Mouse (Mus musculus) small intestine, adult 2 months (tissue): ENCODE data around the gene Utp14b. TPM values are rescaled to one million over a fixed set of nuclear protein-coding genes. Genes with fewer than 3 reads are reported as not detected.

ENCODE experiments used
- H3K27ac ChIP-seq: fragments of 200-500 bp; 2 replicates; pipeline ENCODE4 v1.5.1; 2012; ENCODE audit warnings: low read depth, low read length, control low read depth, inconsistent platforms; ENCODE audit not compliant: insufficient read depth
- H3K27me3 ChIP-seq: fragments of 200-500 bp; 2 replicates; pipeline ENCODE4 v1.6.1; 2012; ENCODE audit warnings: mild to moderate bottlenecking, moderate library complexity, low read length, inconsistent platforms; ENCODE audit not compliant: control insufficient read depth, insufficient read depth
- H3K36me3 ChIP-seq: fragments of 200-500 bp; 2 replicates; pipeline ENCODE4 v1.6.1; 2012; ENCODE audit warnings: mild to moderate bottlenecking, low read length, control low read depth, inconsistent platforms; ENCODE audit not compliant: control insufficient read depth, insufficient read depth
- H3K4me1 ChIP-seq: fragments of 200-500 bp; 2 replicates; pipeline ENCODE4 v1.6.1; 2012; ENCODE audit warnings: low read length, inconsistent platforms, mixed read lengths; ENCODE audit not compliant: control insufficient read depth, insufficient read depth, insufficient read length
- H3K4me3 ChIP-seq: fragments of 200-500 bp; 2 replicates; pipeline ENCODE4 v1.5.1; 2012; ENCODE audit warnings: low read depth, mild to moderate bottlenecking, control low read depth, inconsistent platforms, low read length, moderate library complexity
- CTCF ChIP-seq: fragments of 200-500 bp; IDR thresholded peaks from 2 replicates; pipeline ENCODE4 v1.5.1; 2012; ENCODE audit warnings: low read depth, mild to moderate bottlenecking, control low read depth, inconsistent platforms, low read length, moderate library complexity, mixed read lengths; ENCODE audit not compliant: insufficient replicate concordance, insufficient read length; ENCODE audit errors: extremely low read depth
- POLR2A ChIP-seq: fragments of 200-500 bp; IDR thresholded peaks from 2 replicates; pipeline ENCODE4 v1.6.1; 2012; ENCODE audit warnings: low read depth, mild to moderate bottlenecking, control low read depth, inconsistent platforms, low read length, moderate library complexity
- WGBS: fragments of 180-500 bp; shearing (Covaris S2); methylation state at CpG from one replicate; pipeline ENCODE4 v1.1.7; 2018; 5-methylcytosine and 5-hydroxymethylcytosine counted together
- polyA plus RNA-seq: library from polyadenylated mRNA; depleted of rRNA; stranded (reverse); fragments of >200 nt; gene quantifications from 2 replicates; pipeline ENCODE4 v1.2.3, GENCODE M21; 2012; rRNA removed

Gene Utp14b
- polyA plus RNA-seq, 1 experiment: 0.51 TPM

DNA sequence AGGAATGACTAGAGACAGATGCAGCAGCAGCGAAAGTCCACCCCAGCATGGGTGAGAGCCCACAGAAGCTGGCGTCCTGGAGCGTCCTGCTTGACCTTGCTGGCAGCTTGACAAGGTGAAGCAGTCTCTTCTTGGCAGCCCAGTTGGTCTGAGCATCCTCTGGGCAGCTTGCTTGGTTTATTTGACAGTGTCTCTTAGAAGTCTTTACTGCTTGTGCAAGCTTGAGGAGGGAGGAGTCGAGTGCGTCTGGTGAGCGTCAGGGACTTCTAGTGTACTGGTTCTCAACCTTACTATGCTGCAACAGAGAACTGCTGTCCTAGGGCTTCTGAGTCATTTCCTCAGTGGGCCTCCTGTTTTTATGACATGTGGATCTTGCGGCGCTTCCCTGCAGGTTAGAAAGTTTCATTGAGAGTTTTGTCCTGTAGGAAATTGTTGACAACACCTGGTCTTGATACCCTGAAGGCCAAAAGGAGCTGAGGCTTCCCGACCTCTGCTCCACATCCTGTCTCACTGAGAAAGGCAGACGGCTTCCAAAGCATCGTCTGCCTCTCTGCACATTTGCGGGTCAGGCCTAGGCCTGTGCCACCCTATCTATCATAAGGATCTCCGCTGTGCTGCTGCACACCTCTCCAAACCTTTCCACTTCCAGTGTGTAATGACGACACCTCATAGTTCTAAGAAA is 44.6 kb downstream of the Utp14b start:
- 70% methylated on average over 14 of the region's 14 CpGs for WGBS

DNA sequence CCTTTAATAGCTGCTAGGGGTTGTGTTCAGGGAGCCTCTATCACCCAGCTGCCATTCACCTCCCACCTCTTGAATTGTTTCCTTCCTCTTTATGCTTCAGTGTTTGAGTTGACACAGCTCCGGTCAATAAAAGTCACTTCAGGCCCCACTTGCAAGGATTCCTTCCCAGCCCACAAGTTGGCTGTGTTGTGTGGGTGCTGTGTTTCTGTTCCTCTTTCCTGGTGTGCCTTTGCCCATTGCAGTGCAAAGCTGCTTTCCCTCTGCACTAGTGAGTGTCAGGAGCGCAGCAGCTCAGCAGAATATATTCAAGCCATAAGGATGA is 45.1 kb downstream of the Utp14b start:
- no peak overlapping the region for H3K27ac ChIP-seq
- H3K27me3 ChIP-seq: no peaks in the 10 kb centered on the region
- 85% methylated on average over 2 of the region's 2 CpGs for WGBS
- H3K4me1 ChIP-seq: no peaks in the 10 kb centered on the region
- H3K36me3 ChIP-seq: peaks cover 30% of the 10 kb centered on the region
- no peak overlapping the region for H3K4me3 ChIP-seq
- TF ChIP-seq POLR2A: no peak
- no peak for TF ChIP-seq CTCF

More for the DNA sequence above, 44.6 kb downstream of the Utp14b start:
- TF ChIP-seq POLR2A: no peak
- no peak for TF ChIP-seq CTCF
- Histone ChIP-seq H3K4me1 (no peaks in the 10 kb centered on the region), H3K27me3 (no peaks in the 10 kb centered on the region), H3K27ac (no peak overlapping the region), H3K4me3 (no peak overlapping the region), H3K36me3 (peaks cover 30% of the 10 kb centered on the region)

DNA sequence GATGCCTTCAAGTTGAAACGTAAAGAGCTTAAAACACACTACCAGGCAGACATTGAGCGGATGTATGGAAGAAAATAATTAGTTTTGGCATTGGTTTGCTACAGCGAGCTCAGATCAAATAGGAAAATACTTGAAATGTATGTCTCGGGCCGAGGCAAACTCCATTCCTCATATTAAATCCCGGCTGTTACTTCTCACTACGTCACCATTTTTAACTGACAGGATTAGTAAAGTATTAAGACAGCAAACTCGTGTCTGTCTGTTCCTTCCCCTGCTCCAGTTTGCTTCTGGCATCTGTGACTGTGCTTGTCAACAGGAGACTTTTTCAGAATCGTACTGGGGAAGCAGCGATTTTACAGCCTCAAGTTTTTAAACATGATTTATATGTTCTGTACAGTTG is 48.5 kb downstream of the Utp14b start:
- no peak overlapping the region for H3K4me3 ChIP-seq
- 90% methylated on average over 10 of the region's 10 CpGs for WGBS
- no peak overlapping the region for H3K27ac ChIP-seq
- TF ChIP-seq POLR2A (no peak), CTCF (no peak)
- H3K36me3 ChIP-seq: peaks cover 22% of the 10 kb centered on the region
- no peaks in the 10 kb centered on the region for H3K27me3 ChIP-seq
- H3K4me1 ChIP-seq: no peaks in the 10 kb centered on the region

DNA sequence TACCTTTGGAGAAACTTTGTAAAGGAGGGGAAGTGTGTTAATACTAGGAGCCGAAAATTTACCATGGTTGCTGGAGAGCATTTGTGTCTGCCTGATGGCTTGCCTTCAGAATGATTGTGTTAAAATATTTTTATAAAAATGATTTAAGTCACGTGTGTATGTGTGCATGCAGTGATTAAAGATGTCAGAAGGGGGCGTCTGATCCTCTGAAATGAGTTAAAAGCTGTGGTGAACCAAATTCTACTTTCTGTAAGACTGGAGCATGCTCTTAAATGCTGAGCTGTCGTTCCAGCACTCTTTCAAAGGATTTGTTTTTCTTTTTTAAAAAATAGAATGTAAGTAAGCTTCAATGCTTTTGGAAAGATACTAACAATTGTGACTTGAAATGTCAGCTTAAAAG is 49.4 kb downstream of the Utp14b start:
- Histone ChIP-seq H3K4me3 (no peak overlapping the region), H3K27me3 (no peaks in the 10 kb centered on the region), H3K27ac (no peak overlapping the region), H3K4me1 (no peaks in the 10 kb centered on the region), H3K36me3 (peaks cover 21% of the 10 kb centered on the region)
- TF ChIP-seq CTCF (no peak), POLR2A (no peak)
- WGBS: 64% methylated on average over 4 of the region's 4 CpGs

DNA sequence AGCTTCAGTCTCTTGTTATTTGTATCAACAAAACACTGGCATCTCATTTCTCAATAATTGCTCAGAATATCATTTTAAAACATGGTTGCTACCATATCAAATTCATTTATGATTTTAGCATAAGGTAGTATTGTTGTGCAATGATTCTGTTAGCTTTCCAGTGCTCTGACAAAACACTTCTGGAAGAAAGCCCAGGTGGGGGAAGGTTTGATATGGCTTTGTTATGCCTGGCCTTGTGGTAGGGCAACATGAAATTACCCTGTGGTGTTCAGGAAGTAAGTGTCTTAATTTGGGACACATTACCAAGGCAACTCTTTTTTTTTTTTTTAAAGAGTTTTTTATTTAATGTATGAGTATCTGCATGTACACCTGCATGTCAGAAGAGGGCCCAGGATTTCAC is 52.2 kb downstream of the Utp14b start:
- no peak for TF ChIP-seq POLR2A
- no peak for TF ChIP-seq CTCF
- Histone ChIP-seq H3K4me3 (no peak overlapping the region), H3K36me3 (peaks cover 11% of the 10 kb centered on the region), H3K27me3 (no peaks in the 10 kb centered on the region), H3K27ac (no peak overlapping the region), H3K4me1 (no peaks in the 10 kb centered on the region)

DNA sequence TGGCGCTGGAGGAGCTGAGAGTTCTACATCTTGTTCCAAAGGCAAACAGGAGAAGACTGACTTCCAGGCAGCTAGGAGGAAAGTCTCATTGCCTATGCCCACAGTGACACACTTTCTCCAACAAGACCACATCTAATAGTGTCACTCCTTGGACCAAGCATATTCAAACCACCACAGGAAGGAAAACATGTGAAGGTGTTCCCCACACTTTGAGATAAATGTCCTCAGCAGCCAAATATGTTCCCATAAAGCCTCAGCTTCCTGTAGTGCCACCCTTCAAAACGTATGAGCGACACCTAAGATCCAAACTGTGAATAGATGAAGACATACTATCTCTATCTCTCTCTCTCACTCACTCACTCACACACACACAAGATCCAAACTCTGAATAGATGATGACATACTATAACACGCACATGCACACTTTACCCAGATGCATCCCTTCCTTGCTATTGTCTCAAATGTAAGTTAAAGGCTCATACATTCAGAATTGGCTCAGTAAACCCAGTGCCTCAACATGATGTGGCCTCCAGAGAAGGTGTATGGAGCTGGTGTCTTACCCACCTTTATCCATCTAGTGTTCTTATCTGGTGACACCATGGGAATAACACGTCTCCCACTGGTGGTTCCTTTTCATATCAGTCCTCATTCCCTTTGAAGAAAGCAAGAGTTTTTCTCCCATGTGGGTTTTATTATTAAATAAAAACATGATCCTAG is 52.9 kb downstream of the Utp14b start:
- H3K4me1 ChIP-seq: no peaks in the 10 kb centered on the region
- WGBS: 82% methylated on average over 5 of the region's 5 CpGs

More for the DNA sequence above, 52.9 kb downstream of the Utp14b start:
- Histone ChIP-seq H3K36me3 (peaks cover 6% of the 10 kb centered on the region), H3K27ac (no peak overlapping the region), H3K4me3 (no peak overlapping the region), H3K27me3 (no peaks in the 10 kb centered on the region)
- no peak for TF ChIP-seq POLR2A
- no peak for TF ChIP-seq CTCF

Other genes starting within 250 kb of the Utp14b start
- 4.8 and 8.1 TPM in 2 replicates for gene Farsb, start 169.1 kb upstream of the Utp14b start, polyA plus RNA-seq
- 1.7 and 9.1 TPM in 2 replicates for gene Mogat1, start 147.0 kb upstream of the Utp14b start, polyA plus RNA-seq
- gene BC035947, start 145.9 kb upstream of the Utp14b start, polyA plus RNA-seq: 0.03 and 2.1 TPM in 2 replicates
- gene Acsl3, start 213 bp upstream of the Utp14b start, polyA plus RNA-seq: 3.5 and 7.9 TPM in 2 replicates
- gene Kcne4, start 158.7 kb downstream of the Utp14b start, polyA plus RNA-seq: 0.20 and 0.29 TPM in 2 replicates